Mouse (Mus musculus): ENCODE measurements around the gene Pxt1. TPM values are rescaled to one million over a fixed set of nuclear protein-coding genes. Genes with fewer than 3 reads are reported as not detected.

Pxt1 gene
- polyA plus RNA-seq, 1 experiment from 2014 or later, result 0.29 TPM

- TF ChIP-seq CTCF (IDR thresholded peaks at IDR 0.05; ENCODE audit: low read depth), result no peak
- peak; percentile 57; the same call in 1 of the 2 replicates for TF ChIP-seq EP300 (IDR thresholded peaks at IDR 0.05; ENCODE audit: low read depth)
- Histone ChIP-seq H3K27ac (ENCODE audit: low read depth) (peak overlapping the region; percentile 79; the same call in 1 of the 2 replicates), H3K4me1 (ENCODE audit: insufficient read depth) (peaks cover 20% of the 10 kb centered on the region), H3K4me2 (ENCODE audit: low read depth, low read length) (no peak overlapping the region), H3K4me3 (ENCODE audit: low read depth, low read length) (no peak overlapping the region), H3K36me3 (replicated peaks; ENCODE audit: insufficient read depth, low read length) (peaks cover 84% of the 10 kb centered on the region), H3K9me3 (ENCODE audit: low read length) (no peaks in the 10 kb centered on the region), H3K9ac (replicated peaks) (no peak overlapping the region), H3K27me3 (ENCODE audit: insufficient read depth, low read length) (no peaks in the 10 kb centered on the region)
- DNase-seq, result no peak
- peak; percentile 84 for ATAC-seq
Observed at GRCm38 (mm10) chr17:28970122-28970521, 26.5 kb upstream of the Pxt1 start.

GRCm38 (mm10) chr17:28967021-28967610 lies 23.5 kb upstream of the Pxt1 start:
- Histone ChIP-seq H3K4me2 (ENCODE audit: low read depth, low read length) (0 out of 2 replicates have a peak overlapping the region, but pooled peaks have one; percentile 13), H3K9me3 (ENCODE audit: low read length) (no peaks in the 10 kb centered on the region), H3K27ac (ENCODE audit: low read depth) (peak overlapping the region; percentile 76), H3K36me3 (replicated peaks; ENCODE audit: insufficient read depth, low read length) (peaks cover 87% of the 10 kb centered on the region), H3K4me1 (ENCODE audit: insufficient read depth) (peaks cover 24% of the 10 kb centered on the region), H3K4me3 (ENCODE audit: low read depth, low read length) (no peak overlapping the region), H3K27me3 (ENCODE audit: insufficient read depth, low read length) (no peaks in the 10 kb centered on the region), H3K9ac (replicated peaks) (no peak overlapping the region)
- DNase-seq (peak; percentile 46), ATAC-seq (peak; percentile 40)
- WGBS (ENCODE audit: insufficient replicate concordance), result 39% methylated on average over 11 of the region's 11 CpGs
- TF ChIP-seq EP300 (IDR thresholded peaks at IDR 0.05; ENCODE audit: low read depth), result no peak
- no peak for TF ChIP-seq CTCF (IDR thresholded peaks at IDR 0.05; ENCODE audit: low read depth)

- H3K36me3 ChIP-seq (replicated peaks; ENCODE audit: insufficient read depth, low read length), result peaks cover 76% of the 10 kb centered on the region
- no peak overlapping the region for H3K4me3 ChIP-seq (ENCODE audit: low read depth, low read length)
- 71% methylated on average over 10 of the region's 10 CpGs for WGBS (ENCODE audit: insufficient replicate concordance)
- no peak for DNase-seq
- H3K9ac ChIP-seq (replicated peaks), result no peak overlapping the region
- ATAC-seq, result peak; percentile 50; the same call in 1 of the 2 replicates
- H3K9me3 ChIP-seq (ENCODE audit: low read length), result no peaks in the 10 kb centered on the region
- no peak for TF ChIP-seq EP300 (IDR thresholded peaks at IDR 0.05; ENCODE audit: low read depth)
- TF ChIP-seq CTCF (IDR thresholded peaks at IDR 0.05; ENCODE audit: low read depth), result no peak
- peaks cover 9% of the 10 kb centered on the region for H3K4me1 ChIP-seq (ENCODE audit: insufficient read depth)
- 0 out of 2 replicates have a peak overlapping the region, but pooled peaks have one; percentile 48 for H3K27ac ChIP-seq (ENCODE audit: low read depth)
- H3K4me2 ChIP-seq (ENCODE audit: low read depth, low read length), result no peak overlapping the region
- no peaks in the 10 kb centered on the region for H3K27me3 ChIP-seq (ENCODE audit: insufficient read depth, low read length)
Observed at GRCm38 (mm10) chr17:28961596-28961995, 18.0 kb upstream of the Pxt1 start.

- 69% methylated on average over 10 of the region's 10 CpGs for WGBS (ENCODE audit: insufficient replicate concordance)
- Histone ChIP-seq H3K4me3 (ENCODE audit: low read depth, low read length) (no peak overlapping the region), H3K4me1 (ENCODE audit: insufficient read depth) (peaks cover 5% of the 10 kb centered on the region), H3K36me3 (replicated peaks; ENCODE audit: insufficient read depth, low read length) (peaks cover 69% of the 10 kb centered on the region), H3K9me3 (ENCODE audit: low read length) (no peaks in the 10 kb centered on the region), H3K4me2 (ENCODE audit: low read depth, low read length) (no peak overlapping the region), H3K27me3 (ENCODE audit: insufficient read depth, low read length) (no peaks in the 10 kb centered on the region), H3K27ac (ENCODE audit: low read depth) (no peak overlapping the region), H3K9ac (replicated peaks) (no peak overlapping the region)
- DNase-seq, result no peak
- ATAC-seq, result no peak
- no peak for TF ChIP-seq EP300 (IDR thresholded peaks at IDR 0.05; ENCODE audit: low read depth)
- 0 out of 2 replicates have a peak, but pooled peaks have one; percentile 25 for TF ChIP-seq CTCF (IDR thresholded peaks at IDR 0.05; ENCODE audit: low read depth)
Observed at GRCm38 (mm10) chr17:28960597-28960996, 17.0 kb upstream of the Pxt1 start.

- Histone ChIP-seq H3K36me3 (replicated peaks; ENCODE audit: insufficient read depth, low read length) (peaks cover 25% of the 10 kb centered on the region), H3K4me1 (ENCODE audit: insufficient read depth) (peaks cover 20% of the 10 kb centered on the region), H3K9ac (replicated peaks) (peak overlapping the region; percentile 94), H3K4me3 (ENCODE audit: low read depth, low read length) (peak overlapping the region; percentile 70), H3K9me3 (ENCODE audit: low read length) (no peaks in the 10 kb centered on the region), H3K27ac (ENCODE audit: low read depth) (no peak overlapping the region), H3K4me2 (ENCODE audit: low read depth, low read length) (peak overlapping the region; percentile 73), H3K27me3 (ENCODE audit: insufficient read depth, low read length) (no peaks in the 10 kb centered on the region)
- TF ChIP-seq EP300 (IDR thresholded peaks at IDR 0.05; ENCODE audit: low read depth), result no peak
- TF ChIP-seq CTCF (IDR thresholded peaks at IDR 0.05; ENCODE audit: low read depth), result no peak
- no peak for ATAC-seq
- WGBS (ENCODE audit: insufficient replicate concordance), result 52% methylated on average over 9 of the region's 9 CpGs
- DNase-seq, result no peak
Observed at GRCm38 (mm10) chr17:28954416-28954815, 10.8 kb upstream of the Pxt1 start.

GRCm38 (mm10) chr17:28953251-28953650 lies 9.6 kb upstream of the Pxt1 start:
- Histone ChIP-seq H3K4me2 (ENCODE audit: low read depth, low read length) (peak overlapping the region; percentile 73), H3K4me3 (ENCODE audit: low read depth, low read length) (peak overlapping the region; percentile 70), H3K27ac (ENCODE audit: low read depth) (peak overlapping the region; percentile 99), H3K36me3 (replicated peaks; ENCODE audit: insufficient read depth, low read length) (peaks cover 19% of the 10 kb centered on the region), H3K27me3 (ENCODE audit: insufficient read depth, low read length) (no peaks in the 10 kb centered on the region), H3K9ac (replicated peaks) (peak overlapping the region; percentile 94), H3K4me1 (ENCODE audit: insufficient read depth) (peaks cover 20% of the 10 kb centered on the region), H3K9me3 (ENCODE audit: low read length) (no peaks in the 10 kb centered on the region)
- WGBS (ENCODE audit: insufficient replicate concordance), result 5% methylated on average over 9 of the region's 9 CpGs
- TF ChIP-seq EP300 (IDR thresholded peaks at IDR 0.05; ENCODE audit: low read depth), result no peak
- no peak for TF ChIP-seq CTCF (IDR thresholded peaks at IDR 0.05; ENCODE audit: low read depth)
- ATAC-seq (no peak), DNase-seq (peak; percentile 36)

All from liver, postnatal 0 days (tissue).